Mouse (Mus musculus): Measurements from ENCODE around the gene Arhgef10l. TPM values are rescaled to one million over a fixed set of nuclear protein-coding genes. Genes with fewer than 3 reads are reported as not detected.
A peak's percentile ranks its signal among the peaks of the same experiment; 100 is the strongest.

Gene Arhgef10l
- total and polyA plus RNA-seq, 2 experiments from 2014 or later: 20.7 to 81.1 TPM

GRCm38 (mm10) chr4:140624087-140624467 lies 41.7 kb downstream of the Arhgef10l start:
- Histone ChIP-seq H3K9me3 (ENCODE audit: low read length) (no peaks in the 10 kb centered on the region), H3K27ac (ENCODE audit: low read depth, low read length) (peak overlapping the region; percentile 77), H3K36me3 (ENCODE audit: insufficient read depth, low read length) (no peaks in the 10 kb centered on the region), H3K4me3 (ENCODE audit: low read depth, low read length) (no peak overlapping the region), H3K27me3 (ENCODE audit: insufficient read depth, low read length) (no peaks in the 10 kb centered on the region), H3K4me1 (ENCODE audit: insufficient read depth, low read length) (peaks cover 19% of the 10 kb centered on the region), H3K9ac (replicated peaks; ENCODE audit: low read length, poor library complexity, severe bottlenecking) (no peak overlapping the region), H3K4me2 (ENCODE audit: low read depth, low read length, poor library complexity, severe bottlenecking) (peak overlapping the region; percentile 38)
- 10% methylated on average over 10 of the region's 10 CpGs for WGBS
- no peak for ATAC-seq (ENCODE audit: low FRiP score)
- TF ChIP-seq CTCF (IDR thresholded peaks at IDR 0.05): peak; percentile 53
- no peak for DNase-seq (ENCODE audit: low spot score)

- Histone ChIP-seq H3K4me1 (ENCODE audit: insufficient read depth, low read length) (peaks cover 18% of the 10 kb centered on the region), H3K4me3 (ENCODE audit: low read depth, low read length) (no peak overlapping the region), H3K9me3 (ENCODE audit: low read length) (no peaks in the 10 kb centered on the region), H3K9ac (replicated peaks; ENCODE audit: low read length, poor library complexity, severe bottlenecking) (0 out of 2 replicates have a peak overlapping the region, but pooled peaks have one; percentile 19), H3K4me2 (ENCODE audit: low read depth, low read length, poor library complexity, severe bottlenecking) (no peak overlapping the region), H3K27me3 (ENCODE audit: insufficient read depth, low read length) (no peaks in the 10 kb centered on the region), H3K36me3 (ENCODE audit: insufficient read depth, low read length) (no peaks in the 10 kb centered on the region), H3K27ac (ENCODE audit: low read depth, low read length) (peak overlapping the region; percentile 33; the same call in 1 of the 2 replicates)
- 35% methylated on average over 4 of the region's 4 CpGs for WGBS
- DNase-seq (ENCODE audit: low spot score) (no peak), ATAC-seq (ENCODE audit: low FRiP score) (no peak)
- no peak for TF ChIP-seq CTCF (IDR thresholded peaks at IDR 0.05)
These were observed 43.0 kb downstream of the Arhgef10l start for GRCm38 (mm10) chr4:140622819-140623218.

DNA sequence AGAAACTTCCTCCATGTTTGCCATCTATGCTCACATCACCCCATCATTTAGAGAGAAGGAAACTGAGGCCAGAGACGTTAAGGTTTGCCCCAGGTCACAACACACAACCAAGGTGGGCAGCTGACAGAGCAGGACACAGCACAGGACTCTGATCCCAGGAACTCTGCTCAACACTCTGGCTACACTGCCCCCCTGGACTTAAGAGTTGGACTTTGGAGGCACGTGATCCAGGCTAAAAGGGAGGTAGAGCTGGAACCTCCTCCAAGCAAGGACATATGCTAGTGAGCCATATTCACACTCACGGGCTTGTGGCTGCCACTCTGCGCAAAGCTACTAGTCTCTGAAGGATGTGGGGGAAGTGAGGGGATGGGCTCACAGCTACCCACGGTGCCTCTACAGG lies 45.3 kb downstream of the Arhgef10l start:
- Histone ChIP-seq H3K36me3 (ENCODE audit: insufficient read depth, low read length) (peaks cover 4% of the 10 kb centered on the region; the same call in 1 of the 2 replicates), H3K9ac (replicated peaks; ENCODE audit: low read length, poor library complexity, severe bottlenecking) (no peak overlapping the region), H3K4me2 (ENCODE audit: low read depth, low read length, poor library complexity, severe bottlenecking) (no peak overlapping the region), H3K9me3 (ENCODE audit: low read length) (no peaks in the 10 kb centered on the region), H3K27ac (ENCODE audit: low read depth, low read length) (no peak overlapping the region), H3K4me1 (ENCODE audit: insufficient read depth, low read length) (peaks cover 15% of the 10 kb centered on the region), H3K27me3 (ENCODE audit: insufficient read depth, low read length) (no peaks in the 10 kb centered on the region), H3K4me3 (ENCODE audit: low read depth, low read length) (no peak overlapping the region)
- DNase-seq (ENCODE audit: low spot score) (no peak), ATAC-seq (ENCODE audit: low FRiP score) (no peak)
- no peak for TF ChIP-seq CTCF (IDR thresholded peaks at IDR 0.05)
- WGBS: 73% methylated on average over 5 of the region's 5 CpGs

DNA sequence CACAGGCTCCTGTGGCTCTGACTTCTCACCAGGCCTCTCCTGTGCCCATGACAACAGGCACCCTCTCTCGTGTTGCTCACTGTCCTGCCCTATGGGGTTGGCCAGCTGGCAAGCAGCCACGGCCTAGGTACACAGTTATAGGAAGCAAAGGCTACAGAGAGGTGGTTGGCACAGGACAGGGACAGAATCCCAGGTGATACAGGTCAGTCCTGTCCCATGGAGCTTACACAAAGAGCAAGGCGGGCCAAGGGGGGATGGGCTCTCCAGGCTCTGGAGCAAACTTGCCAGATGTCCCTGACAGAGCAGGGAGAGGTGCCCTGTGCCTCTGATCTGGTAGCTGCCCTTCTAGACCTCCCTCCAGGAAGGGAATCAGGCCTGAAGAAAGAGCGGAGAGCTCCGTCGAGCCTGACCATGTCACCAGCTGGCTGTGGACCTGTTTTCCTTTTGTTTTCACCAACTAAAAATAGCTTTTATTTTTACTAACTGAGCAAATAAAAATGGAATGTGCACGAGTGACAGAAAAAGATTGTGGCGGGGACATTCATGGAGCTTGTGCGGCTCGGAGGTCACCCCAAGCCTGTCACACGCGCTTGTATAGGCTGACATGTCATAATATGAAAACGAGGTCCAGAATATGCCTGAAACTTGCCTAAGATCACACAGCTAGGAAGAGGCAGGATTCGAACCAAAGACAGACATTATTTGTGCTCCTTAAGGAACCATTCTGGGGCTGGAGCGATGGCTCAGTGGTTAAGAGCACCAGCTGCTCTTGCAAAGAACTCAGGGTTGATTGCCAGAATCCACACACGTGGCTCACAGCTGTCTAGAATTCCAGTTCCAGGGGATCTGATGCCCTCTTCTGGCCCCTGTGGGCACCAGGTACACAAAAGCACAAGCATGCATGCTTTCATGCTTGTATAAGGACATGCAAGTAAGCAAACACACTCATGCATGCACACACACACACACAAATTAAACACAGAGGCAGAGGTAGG lies 48.1 kb downstream of the Arhgef10l start:
- H3K4me3 ChIP-seq (ENCODE audit: low read depth, low read length): no peak overlapping the region
- TF ChIP-seq CTCF (IDR thresholded peaks at IDR 0.05): peak; percentile 60
- peaks cover 4% of the 10 kb centered on the region; the same call in 1 of the 2 replicates for H3K36me3 ChIP-seq (ENCODE audit: insufficient read depth, low read length)
- H3K27ac ChIP-seq (ENCODE audit: low read depth, low read length): no peak overlapping the region
- H3K4me2 ChIP-seq (ENCODE audit: low read depth, low read length, poor library complexity, severe bottlenecking): no peak overlapping the region
- peak; percentile 58 for DNase-seq (ENCODE audit: low spot score)
- H3K9ac ChIP-seq (replicated peaks; ENCODE audit: low read length, poor library complexity, severe bottlenecking): 0 out of 2 replicates have a peak overlapping the region, but pooled peaks have one; percentile 33
- H3K27me3 ChIP-seq (ENCODE audit: insufficient read depth, low read length): no peaks in the 10 kb centered on the region
- H3K9me3 ChIP-seq (ENCODE audit: low read length): no peaks in the 10 kb centered on the region
- 71% methylated on average over 16 of the region's 16 CpGs for WGBS
- H3K4me1 ChIP-seq (ENCODE audit: insufficient read depth, low read length): no peaks in the 10 kb centered on the region
- peak; percentile 22; the same call in 1 of the 2 replicates for ATAC-seq (ENCODE audit: low FRiP score)

DNA sequence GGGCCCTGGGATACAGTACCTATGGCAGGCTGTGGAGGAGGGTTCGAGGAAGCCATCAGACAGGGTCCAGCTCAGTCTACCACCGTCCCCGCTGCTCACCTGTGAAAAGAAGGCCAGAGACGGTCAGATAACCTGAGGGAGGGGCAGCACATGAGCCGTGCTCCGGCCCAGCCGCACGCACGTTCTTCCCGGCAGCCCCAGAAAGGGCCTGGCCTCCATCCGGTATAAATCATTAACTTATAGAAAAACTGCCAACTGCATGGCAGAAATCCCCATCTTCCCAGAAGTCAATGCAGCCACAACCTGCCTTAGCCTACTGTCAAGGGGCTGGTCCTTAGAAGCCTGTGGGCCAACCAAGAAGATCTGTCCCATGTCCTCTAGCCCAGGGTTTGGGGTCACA lies 48.9 kb downstream of the Arhgef10l start:
- Histone ChIP-seq H3K27me3 (ENCODE audit: insufficient read depth, low read length) (no peaks in the 10 kb centered on the region), H3K4me2 (ENCODE audit: low read depth, low read length, poor library complexity, severe bottlenecking) (no peak overlapping the region), H3K4me1 (ENCODE audit: insufficient read depth, low read length) (no peaks in the 10 kb centered on the region; the same call in 1 of the 2 replicates), H3K36me3 (ENCODE audit: insufficient read depth, low read length) (peaks cover 4% of the 10 kb centered on the region; the same call in 1 of the 2 replicates), H3K4me3 (ENCODE audit: low read depth, low read length) (no peak overlapping the region), H3K9ac (replicated peaks; ENCODE audit: low read length, poor library complexity, severe bottlenecking) (0 out of 2 replicates have a peak overlapping the region, but pooled peaks have one; percentile 33), H3K9me3 (ENCODE audit: low read length) (no peaks in the 10 kb centered on the region), H3K27ac (ENCODE audit: low read depth, low read length) (no peak overlapping the region)
- WGBS: 91% methylated on average over 11 of the region's 11 CpGs
- DNase-seq (ENCODE audit: low spot score) (no peak), ATAC-seq (ENCODE audit: low FRiP score) (no peak)
- TF ChIP-seq CTCF (IDR thresholded peaks at IDR 0.05): no peak

GRCm38 (mm10) chr4:140616196-140616595 lies 49.6 kb downstream of the Arhgef10l start:
- TF ChIP-seq CTCF (IDR thresholded peaks at IDR 0.05): no peak
- Histone ChIP-seq H3K4me1 (ENCODE audit: insufficient read depth, low read length) (peaks cover under 1% of the 10 kb centered on the region; the same call in 1 of the 2 replicates), H3K9ac (replicated peaks; ENCODE audit: low read length, poor library complexity, severe bottlenecking) (no peak overlapping the region), H3K4me2 (ENCODE audit: low read depth, low read length, poor library complexity, severe bottlenecking) (no peak overlapping the region), H3K9me3 (ENCODE audit: low read length) (no peaks in the 10 kb centered on the region), H3K4me3 (ENCODE audit: low read depth, low read length) (no peak overlapping the region), H3K27me3 (ENCODE audit: insufficient read depth, low read length) (no peaks in the 10 kb centered on the region), H3K36me3 (ENCODE audit: insufficient read depth, low read length) (peaks cover 4% of the 10 kb centered on the region; the same call in 1 of the 2 replicates), H3K27ac (ENCODE audit: low read depth, low read length) (no peak overlapping the region)
- DNase-seq (ENCODE audit: low spot score) (no peak), ATAC-seq (ENCODE audit: low FRiP score) (no peak)
- 79% methylated on average over 7 of the region's 7 CpGs for WGBS

All from midbrain, postnatal 0 days (tissue).